Mouse (Mus musculus) CH12.LX (cell line): ENCODE results near the gene Cilp. TPM values are rescaled to one million over a fixed set of nuclear protein-coding genes. Genes with fewer than 3 reads are reported as not detected.
A peak's percentile ranks its signal among the peaks of the same experiment; 100 is the strongest.

Source experiments
- DNase-seq: peaks from one replicate; pipeline ENCODE4 v3.0.0-alpha.2; 2013; ENCODE audit errors: extremely low read depth
- H3K27ac ChIP-seq: 2 replicates; pipeline ENCODE4 v1.5.1; 2012; ENCODE audit warnings: low read depth, mild to moderate bottlenecking, control low read depth, moderate library complexity; ENCODE audit not compliant: insufficient read depth
- H3K27me3 ChIP-seq: replicated peaks from 2 replicates; pipeline ENCODE3; 2012; ENCODE audit warnings: inconsistent platforms
- H3K36me3 ChIP-seq, 2 experiments: replicated peaks in 1 of 2; 2 replicates each; pipeline versions ENCODE3 to v1.6.1; 2012; ENCODE audit warnings: inconsistent platforms in 1 of 2, low read length in 1 of 2, mild to moderate bottlenecking in 1 of 2, mixed read lengths in 1 of 2, moderate library complexity in 1 of 2; ENCODE audit not compliant: control insufficient read depth in 1 of 2, insufficient read depth in 1 of 2
- H3K4me1 ChIP-seq, 2 experiments: 2 replicates each; pipeline ENCODE4 v1.6.1; 2012; ENCODE audit warnings: inconsistent platforms in 1 of 2, moderate library complexity in 1 of 2; ENCODE audit not compliant: insufficient read depth in 2 of 2, control insufficient read depth in 1 of 2
- H3K4me2 ChIP-seq: 2 replicates; pipeline ENCODE4 v1.6.1; 2012; ENCODE audit warnings: low read depth, mild to moderate bottlenecking, control low read depth; ENCODE audit not compliant: poor library complexity, insufficient read depth, severe bottlenecking
- H3K4me3 ChIP-seq, 3 experiments: fragments of 150-350 bp in 1 of 3; sonication (generic) in 1 of 3; replicated peaks in 1 of 3; 2 replicates each; pipeline versions ENCODE3 to v1.5.1; 2011 to 2012; ENCODE audit warnings: low read depth in 2 of 3, low read length in 2 of 3, mild to moderate bottlenecking in 2 of 3, moderate library complexity in 2 of 3, control low read depth in 1 of 3, improper control_type of control experiment in 1 of 3, inconsistent platforms in 1 of 3, mixed read lengths in 1 of 3; ENCODE audit not compliant: poor library complexity in 1 of 3
- H3K79me2 ChIP-seq: replicated peaks from 2 replicates; pipeline ENCODE4 v1.6.1; 2012; ENCODE audit warnings: mild to moderate bottlenecking, moderate library complexity; ENCODE audit not compliant: control insufficient read depth, poor library complexity, insufficient read depth, severe bottlenecking; ENCODE audit errors: extremely low read depth
- H3K9ac ChIP-seq: 2 replicates; pipeline ENCODE4 v1.6.1; 2012; ENCODE audit warnings: low read depth, mild to moderate bottlenecking, control low read depth, moderate library complexity; ENCODE audit not compliant: insufficient read depth
- H3K9me3 ChIP-seq: replicated peaks from 2 replicates; pipeline ENCODE3; 2012; ENCODE audit warnings: low read length, inconsistent platforms, mixed read lengths
- CHD1 ChIP-seq: IDR thresholded peaks from 2 replicates; pipeline ENCODE4 v1.6.1; 2012; ENCODE audit warnings: low read depth, low read length, improper control_type of control experiment, inconsistent platforms
- CHD2 ChIP-seq: IDR thresholded peaks from 2 replicates; pipeline ENCODE4 v1.6.1; 2011; ENCODE audit warnings: low read length, improper control_type of control experiment
- CTCF ChIP-seq, 2 experiments: IDR thresholded peaks in 1 of 2; conservative IDR thresholded peaks in 1 of 2; 2 replicates each; pipeline ENCODE4 v1.5.1; 2011 to 2012; ENCODE audit warnings: low read depth in 2 of 2, low read length in 2 of 2, improper control_type of control experiment in 1 of 2, inconsistent platforms in 1 of 2, mild to moderate bottlenecking in 1 of 2, moderate library complexity in 1 of 2
- E2F4 ChIP-seq: IDR thresholded peaks from 2 replicates; pipeline ENCODE4 v1.6.1; 2011; ENCODE audit warnings: low read depth, low read length, improper control_type of control experiment; ENCODE audit not compliant: insufficient replicate concordance
- ELF1 ChIP-seq: IDR thresholded peaks from 2 replicates; pipeline ENCODE4 v1.6.1; 2014; ENCODE audit warnings: low read depth, mild to moderate bottlenecking, inconsistent platforms, low read length, improper control_type of control experiment
- EP300 ChIP-seq: IDR thresholded peaks from 2 replicates; pipeline ENCODE4 v1.6.1; 2011; ENCODE audit warnings: low read length, improper control_type of control experiment
- GABPA ChIP-seq: IDR thresholded peaks from 2 replicates; pipeline ENCODE4 v1.6.1; 2012; ENCODE audit warnings: low read depth, low read length, improper control_type of control experiment, inconsistent platforms; ENCODE audit not compliant: insufficient replicate concordance
- IRF4 ChIP-seq: IDR thresholded peaks from 2 replicates; pipeline ENCODE4 v1.6.1; 2014; ENCODE audit warnings: low read depth, mild to moderate bottlenecking, inconsistent platforms, low read length, improper control_type of control experiment
- JUN ChIP-seq: IDR thresholded peaks from 2 replicates; pipeline ENCODE4 v1.6.1; 2011; ENCODE audit warnings: low read depth, mild to moderate bottlenecking, low read length, improper control_type of control experiment, moderate library complexity; ENCODE audit not compliant: insufficient read depth
- MAFK ChIP-seq: IDR thresholded peaks from 2 replicates; pipeline ENCODE4 v1.6.1; 2011; ENCODE audit warnings: low read length, improper control_type of control experiment; ENCODE audit not compliant: insufficient replicate concordance
- MAZ ChIP-seq: IDR thresholded peaks from 2 replicates; pipeline ENCODE4 v1.6.1; 2012; ENCODE audit warnings: low read depth, mild to moderate bottlenecking, inconsistent platforms, low read length, improper control_type of control experiment, moderate library complexity
- MXI1 ChIP-seq: IDR thresholded peaks from 2 replicates; pipeline ENCODE4 v1.6.1; 2011; ENCODE audit warnings: mild to moderate bottlenecking, low read depth, low read length, improper control_type of control experiment
- POLR2AphosphoS2 ChIP-seq: IDR thresholded peaks from 2 replicates; pipeline ENCODE4 v1.6.1; 2011; ENCODE audit warnings: low read depth, low read length, improper control_type of control experiment
- RAD21 ChIP-seq: IDR thresholded peaks from 2 replicates; pipeline ENCODE4 v1.6.1; 2011; ENCODE audit warnings: low read depth, mild to moderate bottlenecking, low read length, improper control_type of control experiment, moderate library complexity
- TBP ChIP-seq: conservative IDR thresholded peaks from 2 replicates; pipeline ENCODE4 v1.6.1; 2011; ENCODE audit warnings: low read depth, low read length, improper control_type of control experiment
- TCF12 ChIP-seq: IDR thresholded peaks from 2 replicates; pipeline ENCODE4 v1.6.1; 2014; ENCODE audit warnings: low read depth, mild to moderate bottlenecking, inconsistent platforms, low read length, improper control_type of control experiment
- UBTF ChIP-seq: IDR thresholded peaks from 2 replicates; pipeline ENCODE4 v1.6.1; 2012; ENCODE audit warnings: low read depth, mild to moderate bottlenecking, inconsistent platforms, low read length, improper control_type of control experiment, moderate library complexity
- USF2 ChIP-seq: conservative IDR thresholded peaks from 2 replicates; pipeline ENCODE4 v1.6.1; 2011; ENCODE audit warnings: low read depth, low read length, improper control_type of control experiment
- ZKSCAN1 ChIP-seq: IDR thresholded peaks from 2 replicates; pipeline ENCODE4 v1.6.1; 2012; ENCODE audit warnings: low read depth, inconsistent platforms, low read length, improper control_type of control experiment, borderline replicate concordance
- ZMIZ1 ChIP-seq: IDR thresholded peaks from 2 replicates; pipeline ENCODE4 v1.6.1; 2012; ENCODE audit warnings: low read depth, mild to moderate bottlenecking, inconsistent platforms, low read length, improper control_type of control experiment
- ZNF384 ChIP-seq: IDR thresholded peaks from 2 replicates; pipeline ENCODE4 v1.6.1; 2012; ENCODE audit warnings: low read depth, low read length, improper control_type of control experiment, inconsistent platforms
- dilution Hi-C: fragments of 300-500 bp; cut with MboI; formaldehyde crosslinking; loops from 2 replicates; pipeline ENCODE4 v1.14.3; 2020; ENCODE audit warnings: low sequenced_read_pairs; ENCODE audit not compliant: extremely low pct_unique_long_range_greater_than_20kb, extremely low pct_ligation_motif_present
- in situ Hi-C: fragments of 300-500 bp; cut with MboI; formaldehyde crosslinking; loops from 3 replicates; pipeline ENCODE4 v1.14.3; 2019; ENCODE audit warnings: low sequenced_read_pairs, low pct_ligation_motif_present, low pct_unique_long_range_greater_than_20kb, mixed read lengths
- polyA plus RNA-seq: library from polyadenylated mRNA; unstranded; fragments of >175 nt; gene quantifications from 2 replicates; pipeline ENCODE4 v1.2.1, GENCODE M21; 2012; ENCODE audit warnings: low read depth; ENCODE audit not compliant: insufficient read length
- total RNA-seq, 2 experiments: library from RNA; depleted of rRNA; stranded (reverse); fragments of 300-350 nt in 1 of 2; fragments of >200 nt in 1 of 2; gene quantifications; 2 replicates each; pipeline ENCODE4 v1.2.3; 2012 to 2014

Cilp gene
- total and polyA plus RNA-seq, 3 experiments, result not detected

DNA sequence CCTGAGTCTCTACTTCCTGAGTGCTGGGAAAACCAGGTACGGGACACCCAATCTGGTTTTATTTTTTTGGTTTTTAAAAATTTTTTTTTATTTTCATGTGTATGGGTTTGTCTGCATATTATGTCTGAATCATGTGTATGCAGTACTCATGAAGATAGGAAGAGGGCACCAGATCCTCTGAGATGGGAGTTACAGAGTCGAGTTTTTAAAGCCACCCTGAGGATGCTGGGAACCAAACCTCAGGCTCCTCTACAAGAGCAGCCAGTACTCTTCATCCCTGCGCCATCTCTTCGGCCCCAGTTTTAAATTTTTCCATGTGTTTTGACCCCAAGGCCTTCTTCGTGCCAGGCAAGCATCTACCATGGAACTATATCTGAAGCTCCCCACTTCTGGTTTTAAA, 25.2 kb upstream of the Cilp start:
- H3K4me3 ChIP-seq, result no peak overlapping the region
- H3K4me1 ChIP-seq, result peaks cover 2 to 16% of the 10 kb centered on the region in 2 experiments; a peak in 3 of 4 replicates
- peaks cover 0 to 2% of the 10 kb centered on the region in 2 experiments for H3K36me3 ChIP-seq
- no peaks in the 10 kb centered on the region for H3K9me3 ChIP-seq
- DNase-seq, result no peak
- dilution Hi-C loops (no loop called here), in situ Hi-C loops (loop anchor here (5.0 kb wide), 1 partner anchor 38 kb away; no protein-coding TSS in a partner anchor)
- H3K4me2 ChIP-seq, result no peak overlapping the region
- peaks cover 3% of the 10 kb centered on the region for H3K27me3 ChIP-seq
- H3K27ac ChIP-seq, result no peak overlapping the region
- H3K9ac ChIP-seq, result no peak overlapping the region
- H3K79me2 ChIP-seq, result no peaks in the 10 kb centered on the region
- TF ChIP-seq MXI1 (no peak), POLR2AphosphoS2 (no peak), RAD21 (peak; percentile 26), MAFK (no peak), CTCF (conservative IDR thresholded peaks at IDR 0.05 in 1 of 2, IDR thresholded peaks at IDR 0.05 in 1 of 2; ENCODE audit: low read depth in 2 of 2, low read length in 2 of 2) (peak in 1 of 2 experiments; percentile 22; a peak in 2 of 4 replicates)

DNA sequence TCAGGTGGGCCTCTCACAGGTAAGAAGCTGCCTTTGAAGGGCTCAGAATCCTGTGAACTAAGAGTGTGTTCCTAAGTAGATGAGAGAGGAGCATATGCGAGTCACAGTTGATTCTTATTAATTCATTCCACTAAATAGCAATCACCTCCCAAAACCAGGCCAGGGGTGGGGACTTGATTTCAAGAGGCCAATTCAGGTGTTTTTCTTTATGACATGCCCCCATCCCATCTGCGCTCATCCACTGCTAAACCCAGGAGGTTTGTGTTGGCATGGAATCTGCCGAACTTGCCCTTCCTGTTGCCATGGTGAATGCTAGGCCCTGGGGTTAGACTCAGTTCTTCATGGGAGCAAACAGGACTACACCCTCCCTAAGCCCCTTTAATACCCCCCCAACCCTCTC, 24.4 kb upstream of the Cilp start:
- no peak overlapping the region for H3K4me2 ChIP-seq
- no peak for TF ChIP-seq MAZ
- no peak for TF ChIP-seq E2F4
- TF ChIP-seq ZKSCAN1, result no peak
- no peak for TF ChIP-seq CHD2
- TF ChIP-seq CHD1, result no peak
- TF ChIP-seq JUN, result no peak
- no peak for TF ChIP-seq MAFK
- no peak for TF ChIP-seq MXI1
- TF ChIP-seq TBP, result no peak
- TF ChIP-seq GABPA, result no peak
- TF ChIP-seq ZMIZ1, result no peak
- no peak for TF ChIP-seq ELF1
- TF ChIP-seq UBTF, result no peak
- no peak for TF ChIP-seq USF2
- TF ChIP-seq EP300, result no peak
- TF ChIP-seq IRF4, result no peak
- TF ChIP-seq ZNF384, result no peak
- TF ChIP-seq TCF12, result no peak
- H3K79me2 ChIP-seq, result no peaks in the 10 kb centered on the region
- dilution Hi-C loops (no loop called here), in situ Hi-C loops (loop anchor here (5.0 kb wide), 1 partner anchor 37 kb away; no protein-coding TSS in a partner anchor)
- peaks cover 0 to 2% of the 10 kb centered on the region in 2 experiments for H3K36me3 ChIP-seq
- H3K9ac ChIP-seq, result no peak overlapping the region
- no peak overlapping the region for H3K27ac ChIP-seq
- DNase-seq, result no peak
- no peak overlapping the region for H3K4me3 ChIP-seq
- H3K4me1 ChIP-seq, result peaks cover 2 to 16% of the 10 kb centered on the region in 2 experiments; a peak in 3 of 4 replicates
- H3K9me3 ChIP-seq, result no peaks in the 10 kb centered on the region
- peaks cover 3% of the 10 kb centered on the region for H3K27me3 ChIP-seq
